Mouse (Mus musculus) ovary, postnatal 10 days (tissue): Measurements from ENCODE around the gene Dcps.

Source experiments
- DNase-seq: peaks from one replicate; pipeline ENCODE4 v3.0.0; 2022; ENCODE audit warnings: low spot score

The Dcps gene

DNA sequence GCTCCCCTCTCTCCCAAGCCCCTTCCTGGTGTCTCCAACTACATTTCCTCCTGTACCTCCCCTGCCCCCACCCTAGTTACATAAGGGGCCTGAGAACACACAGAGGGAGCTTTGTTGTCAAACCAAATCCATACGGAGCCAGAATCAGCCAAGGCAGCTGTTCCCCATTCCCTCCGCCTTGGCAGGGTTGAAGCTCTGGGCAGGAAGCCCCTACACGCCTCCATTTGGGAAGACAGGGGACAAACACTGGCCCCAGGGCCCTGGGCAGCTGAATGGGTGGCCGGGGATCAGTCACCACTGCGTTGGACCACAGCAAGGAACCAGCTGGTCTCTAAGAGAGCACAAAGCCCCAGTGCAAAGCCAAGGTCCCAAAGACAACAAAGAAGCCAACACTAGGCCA lies 66.9 kb downstream of the Dcps start:
- DNase-seq = no peak

- DNase-seq = no peak
Observed at GRCm38 (mm10) chr9:35108066-35108465, 67.8 kb downstream of the Dcps start.

- no peak for DNase-seq
Observed at GRCm38 (mm10) chr9:35107396-35107795, 68.5 kb downstream of the Dcps start.

DNA sequence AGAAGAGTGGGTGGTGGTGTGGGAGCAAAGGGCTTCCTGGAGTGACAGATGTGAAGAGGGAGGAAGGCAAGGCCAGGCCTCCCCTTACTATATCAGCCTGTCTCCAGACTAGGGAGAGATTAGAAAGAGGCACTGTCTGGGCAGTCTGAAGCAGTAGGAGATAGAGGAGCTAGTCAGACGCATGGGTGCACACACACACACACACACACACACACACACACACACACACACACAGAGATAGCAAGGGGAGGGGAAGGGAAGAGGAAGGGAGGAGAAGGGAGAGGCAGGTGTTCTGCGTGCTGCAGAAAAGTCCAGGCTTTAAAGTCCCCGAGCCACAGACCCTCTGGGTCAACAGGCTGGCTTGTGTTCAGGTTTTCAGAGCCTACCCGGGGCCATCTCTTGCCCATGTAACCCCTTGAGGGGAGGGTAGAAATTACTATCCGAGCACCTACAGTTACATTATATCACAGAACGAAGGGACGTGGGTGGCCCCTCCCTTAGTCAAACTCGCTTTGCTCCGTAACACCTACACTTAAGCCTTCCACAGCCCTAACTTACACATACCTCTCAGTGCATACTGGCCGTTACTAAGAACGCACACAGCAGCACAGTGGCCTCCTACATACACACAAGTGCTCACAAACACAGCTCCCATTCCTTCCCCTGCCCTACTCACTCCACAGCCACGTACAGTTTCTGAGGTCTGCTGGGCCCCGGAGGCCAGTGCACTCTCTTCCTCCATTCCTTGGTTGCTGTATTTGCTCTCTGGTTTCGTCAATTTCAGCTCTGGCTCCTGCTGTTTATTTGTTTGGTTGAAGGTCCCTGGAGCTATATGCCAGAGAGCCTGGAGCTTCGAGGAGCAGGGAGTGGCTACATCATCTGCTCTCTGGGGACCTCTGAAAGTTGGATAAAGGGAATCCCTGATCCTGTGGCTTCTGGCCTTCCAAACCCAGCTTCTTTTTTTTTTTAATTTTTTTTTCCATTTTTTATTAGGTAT lies 69.7 kb downstream of the Dcps start:
- no peak for DNase-seq

- DNase-seq = no peak
Observed at GRCm38 (mm10) chr9:35105438-35105837, 70.4 kb downstream of the Dcps start.

- DNase-seq = no peak
Observed at GRCm38 (mm10) chr9:35104711-35105110, 71.2 kb downstream of the Dcps start.

DNA sequence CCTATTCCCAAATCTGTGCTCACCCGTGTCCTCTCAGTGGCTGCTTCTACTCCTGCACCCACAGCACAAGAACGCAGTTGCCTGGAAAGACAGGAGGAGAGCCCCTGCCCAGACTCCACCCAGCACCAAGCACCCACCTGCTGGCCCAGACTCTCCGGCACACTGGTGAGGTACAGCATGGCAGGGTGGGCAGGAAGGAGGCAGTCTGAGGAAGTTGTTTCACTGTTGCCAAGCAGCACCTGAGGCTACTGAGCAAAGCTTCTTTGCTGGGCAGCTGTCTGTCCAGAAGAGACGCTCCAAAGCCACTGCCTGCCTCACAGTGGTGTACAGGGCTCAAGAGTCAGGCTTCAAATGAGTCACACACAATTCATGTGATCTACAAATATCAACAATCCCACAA lies 77.1 kb downstream of the Dcps start:
- DNase-seq = no peak

DNA sequence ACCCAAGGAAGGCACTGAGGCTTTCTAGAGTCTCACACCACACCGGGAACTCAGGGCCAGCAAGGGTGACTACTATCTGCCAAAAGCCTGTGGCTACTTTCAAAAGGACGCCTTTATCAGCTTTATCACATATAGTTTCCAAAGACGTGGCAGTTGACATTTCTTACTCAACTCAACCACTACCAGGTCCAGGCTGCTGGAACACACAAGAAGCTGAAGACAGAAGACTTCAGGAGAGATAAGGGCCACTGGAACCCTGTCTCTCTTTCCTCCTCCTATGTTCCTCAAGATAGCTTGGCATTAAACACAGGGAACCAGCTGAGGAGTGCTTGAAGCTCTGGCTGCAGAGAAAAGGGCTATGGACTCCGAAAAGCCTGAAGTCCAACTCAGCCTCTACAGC lies 78.0 kb downstream of the Dcps start:
- DNase-seq = no peak

DNA sequence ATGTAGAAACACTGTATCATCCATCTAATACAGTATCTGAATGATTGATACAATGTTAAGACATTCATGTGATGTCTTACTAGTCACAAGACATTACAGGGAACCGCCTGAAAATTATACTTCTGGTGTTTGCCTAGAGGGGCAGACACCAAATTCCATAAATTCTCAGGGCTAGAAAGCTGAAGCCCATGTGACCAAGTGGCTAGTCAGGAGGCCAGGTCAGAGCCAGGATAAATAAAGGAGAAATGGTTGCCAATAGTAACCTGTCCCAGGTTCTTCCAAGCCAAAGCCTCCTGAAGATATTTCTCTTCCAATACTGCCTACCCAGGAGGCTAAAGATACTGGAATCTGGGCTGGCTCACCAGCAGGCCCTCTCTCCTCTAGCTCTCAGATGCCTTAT lies 80.1 kb downstream of the Dcps start:
- no peak for DNase-seq

DNA sequence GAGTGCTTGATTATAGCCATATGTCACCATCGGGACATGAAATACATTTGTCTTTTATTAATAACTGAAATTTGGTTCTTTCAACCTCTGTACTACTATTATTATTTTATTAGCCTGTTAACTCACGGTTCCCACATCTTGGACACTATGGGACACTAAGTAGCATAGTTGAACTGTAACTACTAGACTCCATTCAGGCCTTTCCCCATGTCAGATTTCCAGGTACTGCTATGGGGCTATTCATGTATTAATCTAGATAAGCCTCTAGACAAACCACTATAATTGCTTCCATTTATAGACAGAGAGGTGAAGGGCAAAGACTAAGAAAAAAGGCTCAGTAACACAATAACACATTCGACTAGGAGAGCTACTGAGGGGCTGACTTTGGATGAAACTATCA lies 82.5 kb downstream of the Dcps start:
- no peak for DNase-seq

DNA sequence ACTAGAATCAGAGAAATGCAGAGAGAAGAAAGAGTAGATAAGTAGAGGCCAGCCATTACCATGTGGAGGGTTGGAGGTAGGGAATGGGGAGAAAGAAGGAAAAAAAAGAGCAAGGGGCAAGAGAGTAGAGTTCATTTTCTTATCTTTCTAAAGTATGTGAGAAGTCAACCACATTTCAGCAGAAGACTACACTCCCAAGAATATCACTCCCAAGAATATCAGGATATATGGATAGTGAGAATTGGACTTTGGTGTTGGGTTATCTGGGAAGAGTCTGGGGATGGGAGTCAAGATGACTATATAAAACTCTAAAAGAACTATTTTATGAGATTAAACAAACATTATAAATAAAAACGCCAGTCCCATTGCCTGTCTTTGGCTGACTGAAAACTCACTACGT lies 83.0 kb downstream of the Dcps start:
- DNase-seq = no peak
